Mouse (Mus musculus): ENCODE measurements around the gene Slc12a5. TPM values are rescaled to one million over a fixed set of nuclear protein-coding genes. Genes with fewer than 3 reads are reported as not detected.

Slc12a5 gene
- polyA plus RNA-seq (2012; rRNA removed), result 80.5 and 110 TPM in 2 replicates

DNA sequence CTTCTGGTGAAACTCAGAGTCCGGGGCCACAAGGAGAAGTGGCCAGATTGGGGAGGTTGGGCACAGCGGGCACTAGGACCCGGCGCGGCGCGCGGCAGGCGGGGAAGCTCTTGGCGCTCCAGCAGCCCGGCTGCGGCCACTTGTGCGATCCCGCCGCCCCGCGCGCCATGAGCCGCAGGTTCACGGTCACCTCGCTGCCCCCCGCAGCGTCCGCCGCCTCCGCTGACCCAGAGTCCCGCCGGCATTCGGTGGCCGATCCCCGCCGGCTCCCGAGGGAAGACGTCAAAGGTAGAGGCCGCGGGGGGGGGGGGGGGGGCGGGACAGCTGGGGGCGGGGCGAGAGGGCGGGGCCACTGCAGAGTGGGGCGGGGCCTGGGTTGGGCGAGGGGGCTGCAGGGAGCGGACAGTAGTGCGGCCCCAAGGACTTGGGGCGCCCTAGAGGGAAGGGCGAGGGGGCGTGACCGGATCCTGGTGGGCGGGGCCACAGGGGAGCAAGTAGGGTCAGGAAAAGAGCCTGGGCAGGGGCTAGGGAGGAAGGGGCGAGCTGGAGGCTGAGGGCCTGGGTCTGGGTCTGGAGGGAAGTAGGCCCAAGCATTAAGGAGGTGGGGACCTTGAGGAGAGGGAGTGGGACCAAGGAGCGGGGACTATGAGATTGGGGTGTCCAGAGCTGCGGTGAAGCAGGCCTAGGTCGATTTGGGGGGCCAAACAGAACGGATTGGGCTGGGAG lies at the start of gene Slc12a5:
Slc12a5 (plus strand) TSS at position 87 of the 726 bp plus-strand sequence.
- DNase-seq (ENCODE audit: low read depth), result peak; percentile 84
- TF ChIP-seq CTCF (IDR thresholded peaks at IDR 0.05; ENCODE audit: borderline replicate concordance, extremely low read depth, insufficient read depth, insufficient read length), result no peak

DNA sequence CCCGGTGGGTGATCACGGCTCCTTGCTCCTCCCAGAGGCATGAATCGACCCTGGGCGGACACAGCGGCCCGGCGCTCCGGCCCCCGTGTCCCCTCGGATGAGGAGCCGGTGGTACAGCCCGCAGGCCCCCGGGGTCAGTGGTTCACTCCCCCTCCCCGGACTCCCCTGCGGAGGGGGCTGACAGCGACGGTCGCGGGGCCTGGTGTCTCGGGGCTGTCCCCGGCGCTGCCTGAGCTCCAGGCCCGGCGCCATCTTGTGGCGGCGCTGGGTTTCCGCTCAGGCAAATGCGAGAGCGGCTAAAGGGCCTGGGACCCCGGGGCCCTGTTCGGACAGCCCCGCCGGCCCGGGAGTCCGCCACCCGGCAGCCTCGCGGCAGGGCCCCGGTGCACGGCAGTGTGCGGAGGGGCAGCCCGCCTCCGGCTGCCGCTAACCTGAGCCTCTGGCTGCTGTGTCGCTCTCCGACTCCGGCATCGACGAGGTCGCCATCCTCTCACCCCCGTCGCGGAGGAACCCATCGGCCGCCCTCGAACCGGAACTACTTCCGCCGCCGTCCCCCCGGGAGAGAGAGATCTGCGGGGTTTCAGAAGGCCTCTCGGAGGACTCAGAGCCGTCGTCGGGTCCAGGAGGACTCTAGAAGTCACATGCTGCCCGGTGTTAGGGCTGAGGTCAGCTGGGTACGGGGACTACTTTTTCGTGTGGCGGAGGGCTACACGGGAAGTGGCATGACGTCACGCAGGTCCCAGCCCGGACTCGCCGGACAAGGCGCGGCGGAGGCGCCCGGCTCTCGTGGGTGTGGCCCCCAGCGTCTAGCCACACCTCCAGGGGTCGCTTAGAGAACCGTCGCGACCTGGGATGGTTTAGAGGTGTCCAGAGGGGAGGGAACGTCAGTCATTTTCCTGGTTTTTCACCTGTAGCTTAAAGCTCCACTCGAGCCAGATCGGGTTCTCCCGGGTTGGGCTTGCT lies 49.2 kb upstream of the Slc12a5 start, which contains the start of gene Zfp335:
Zfp335 (minus strand) TSS at position 672 of the 963 bp plus-strand sequence.
- DNase-seq (ENCODE audit: low read depth), result peak; percentile 98
- TF ChIP-seq POLR2A (IDR thresholded peaks at IDR 0.05; ENCODE audit: borderline replicate concordance, extremely low read depth, insufficient read depth, insufficient read length, poor library complexity, severe bottlenecking) (peak; percentile 78), CTCF (IDR thresholded peaks at IDR 0.05; ENCODE audit: borderline replicate concordance, extremely low read depth, insufficient read depth, insufficient read length) (peak; percentile 49; the same call in 1 of the 2 replicates)

DNA sequence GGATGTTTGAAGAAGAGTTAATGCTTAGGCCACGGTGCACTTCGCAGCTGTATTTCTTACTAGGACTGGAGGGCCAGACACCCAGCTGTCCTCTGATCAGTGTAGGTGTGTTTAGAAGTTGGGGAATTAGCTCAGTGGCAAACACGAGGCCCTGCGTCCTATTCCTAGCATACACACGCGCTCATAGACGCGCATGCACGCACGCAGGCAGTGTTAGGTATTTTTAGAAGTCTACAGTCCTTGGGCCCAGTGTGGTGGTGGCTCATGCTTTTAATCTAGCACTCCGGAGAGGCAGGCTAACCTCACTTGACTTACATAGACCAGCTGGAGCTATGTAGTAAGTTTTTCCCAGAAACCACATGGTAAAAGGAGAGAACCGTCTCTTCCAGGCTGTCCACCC lies 48.5 kb upstream of the Slc12a5 start:
- no peak for DNase-seq (ENCODE audit: low read depth)
- TF ChIP-seq CTCF (IDR thresholded peaks at IDR 0.05; ENCODE audit: borderline replicate concordance, extremely low read depth, insufficient read depth, insufficient read length), result no peak
- no peak for TF ChIP-seq POLR2A (IDR thresholded peaks at IDR 0.05; ENCODE audit: borderline replicate concordance, extremely low read depth, insufficient read depth, insufficient read length, poor library complexity, severe bottlenecking)

DNA sequence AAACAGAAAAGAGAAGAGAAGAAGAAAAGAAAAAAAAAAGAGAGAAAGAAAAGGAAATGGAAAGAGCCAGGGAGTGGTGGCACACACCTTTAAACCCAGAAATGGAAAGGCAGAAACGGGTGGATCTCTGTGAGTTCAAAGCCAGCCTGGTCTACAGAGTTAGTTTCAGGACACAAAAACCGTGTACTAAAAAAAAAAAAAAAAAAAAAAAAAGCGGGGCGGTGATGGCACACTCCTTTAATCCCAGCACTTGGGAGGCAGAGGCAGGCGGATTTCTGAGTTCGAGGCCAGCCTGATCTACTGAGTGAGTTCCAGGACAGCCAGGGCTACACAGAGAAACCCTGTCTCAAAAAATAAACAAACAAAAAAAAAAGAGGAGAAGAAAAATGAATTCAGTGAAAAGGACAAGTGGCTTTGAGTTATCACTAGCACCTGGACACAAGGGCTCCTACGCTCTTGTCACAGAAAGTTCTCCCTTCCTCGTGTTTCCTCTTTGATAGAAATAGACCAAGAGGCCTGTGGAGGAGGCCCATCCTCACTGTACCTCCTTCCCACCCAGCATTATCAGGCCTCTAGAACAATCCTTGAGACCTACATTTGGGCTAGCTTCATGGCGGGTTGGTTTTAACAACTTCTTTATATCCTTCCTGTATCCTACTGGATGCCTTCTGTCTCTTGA lies 47.7 kb upstream of the Slc12a5 start:
- TF ChIP-seq POLR2A (IDR thresholded peaks at IDR 0.05; ENCODE audit: borderline replicate concordance, extremely low read depth, insufficient read depth, insufficient read length, poor library complexity, severe bottlenecking), result no peak
- no peak for TF ChIP-seq CTCF (IDR thresholded peaks at IDR 0.05; ENCODE audit: borderline replicate concordance, extremely low read depth, insufficient read depth, insufficient read length)
- no peak for DNase-seq (ENCODE audit: low read depth)

DNA sequence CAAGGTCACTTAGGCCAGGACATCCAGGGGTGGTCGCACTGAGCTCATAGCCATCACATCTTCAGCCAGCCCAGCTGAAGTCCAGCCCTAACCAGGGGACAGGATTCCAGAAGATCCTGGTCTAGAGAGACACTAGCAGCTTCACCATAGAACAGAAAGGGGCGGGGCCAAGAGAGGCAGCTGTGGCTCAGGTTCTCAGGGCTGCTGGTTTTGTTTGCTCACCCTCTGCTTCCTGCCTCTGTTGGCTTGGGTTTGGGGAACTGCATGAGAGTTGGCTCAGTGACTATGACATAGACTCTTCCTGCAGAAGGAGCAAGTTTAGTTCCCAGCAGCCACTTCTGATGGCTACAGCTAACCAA lies 47.2 kb upstream of the Slc12a5 start:
- TF ChIP-seq CTCF (IDR thresholded peaks at IDR 0.05; ENCODE audit: borderline replicate concordance, extremely low read depth, insufficient read depth, insufficient read length) (no peak), POLR2A (IDR thresholded peaks at IDR 0.05; ENCODE audit: borderline replicate concordance, extremely low read depth, insufficient read depth, insufficient read length, poor library complexity, severe bottlenecking) (no peak)
- no peak for DNase-seq (ENCODE audit: low read depth)

DNA sequence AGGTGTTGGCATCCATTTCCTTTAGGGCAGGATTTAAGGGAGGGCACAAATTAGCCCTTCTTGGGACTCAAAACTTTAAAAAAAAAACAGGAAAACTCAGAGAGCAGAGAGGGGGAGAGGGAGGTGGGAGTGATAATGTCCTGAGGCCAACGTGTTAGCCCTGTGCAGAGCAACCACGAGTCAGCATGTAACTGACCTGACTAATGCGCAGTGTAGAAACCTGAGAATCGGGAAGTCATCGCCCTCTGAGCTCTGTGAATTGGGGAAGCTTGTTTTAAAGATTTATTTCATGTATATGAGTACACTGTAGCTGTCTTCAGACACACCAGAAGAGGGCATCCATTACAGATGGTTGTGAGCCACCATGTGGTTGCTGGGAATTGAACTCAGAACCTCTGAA lies 43.8 kb upstream of the Slc12a5 start:
- DNase-seq (ENCODE audit: low read depth), result no peak
- TF ChIP-seq POLR2A (IDR thresholded peaks at IDR 0.05; ENCODE audit: borderline replicate concordance, extremely low read depth, insufficient read depth, insufficient read length, poor library complexity, severe bottlenecking), result no peak
- no peak for TF ChIP-seq CTCF (IDR thresholded peaks at IDR 0.05; ENCODE audit: borderline replicate concordance, extremely low read depth, insufficient read depth, insufficient read length)

DNA sequence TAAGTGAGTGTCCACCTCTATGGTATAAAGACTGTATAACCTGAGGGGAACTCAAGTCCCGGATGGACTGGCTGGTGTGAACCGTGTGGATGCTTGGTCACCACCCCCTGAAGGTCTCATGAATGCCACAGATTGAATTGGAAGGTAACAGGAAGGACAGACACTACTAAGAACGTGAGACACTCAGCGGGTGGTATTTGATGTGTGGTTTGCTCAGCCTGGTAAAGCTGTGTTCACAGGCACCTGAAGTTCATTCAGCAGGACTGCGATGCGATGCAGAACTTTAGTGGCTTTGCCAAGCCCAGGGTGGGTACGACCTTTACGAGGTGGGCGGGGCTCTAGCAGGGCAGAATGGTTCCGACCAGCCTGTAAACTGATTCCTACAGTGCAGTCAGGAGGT lies 43.2 kb upstream of the Slc12a5 start:
- TF ChIP-seq POLR2A (IDR thresholded peaks at IDR 0.05; ENCODE audit: borderline replicate concordance, extremely low read depth, insufficient read depth, insufficient read length, poor library complexity, severe bottlenecking) (no peak), CTCF (IDR thresholded peaks at IDR 0.05; ENCODE audit: borderline replicate concordance, extremely low read depth, insufficient read depth, insufficient read length) (no peak)
- no peak for DNase-seq (ENCODE audit: low read depth)

DNA sequence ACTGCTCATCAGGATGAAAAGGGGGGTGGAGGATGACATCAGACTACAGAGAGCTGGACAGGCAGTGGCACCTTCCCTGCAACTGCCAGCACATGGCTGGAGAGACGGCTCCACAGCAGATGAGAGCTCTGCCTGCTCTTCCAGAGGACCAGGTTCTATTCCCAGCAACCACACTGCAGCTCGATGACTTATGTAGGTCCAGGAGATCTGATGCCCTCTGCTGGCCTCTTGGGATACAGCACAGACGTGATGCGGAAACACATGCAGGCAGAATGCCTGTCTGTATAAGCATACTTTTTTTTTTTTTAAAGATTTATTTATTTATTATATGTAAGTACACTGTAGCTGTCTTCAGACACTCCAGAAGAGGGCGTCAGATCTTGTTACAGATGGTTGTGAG lies 42.3 kb upstream of the Slc12a5 start:
- TF ChIP-seq POLR2A (IDR thresholded peaks at IDR 0.05; ENCODE audit: borderline replicate concordance, extremely low read depth, insufficient read depth, insufficient read length, poor library complexity, severe bottlenecking) (no peak), CTCF (IDR thresholded peaks at IDR 0.05; ENCODE audit: borderline replicate concordance, extremely low read depth, insufficient read depth, insufficient read length) (peak; percentile 63)
- DNase-seq (ENCODE audit: low read depth), result peak; percentile 58

DNA sequence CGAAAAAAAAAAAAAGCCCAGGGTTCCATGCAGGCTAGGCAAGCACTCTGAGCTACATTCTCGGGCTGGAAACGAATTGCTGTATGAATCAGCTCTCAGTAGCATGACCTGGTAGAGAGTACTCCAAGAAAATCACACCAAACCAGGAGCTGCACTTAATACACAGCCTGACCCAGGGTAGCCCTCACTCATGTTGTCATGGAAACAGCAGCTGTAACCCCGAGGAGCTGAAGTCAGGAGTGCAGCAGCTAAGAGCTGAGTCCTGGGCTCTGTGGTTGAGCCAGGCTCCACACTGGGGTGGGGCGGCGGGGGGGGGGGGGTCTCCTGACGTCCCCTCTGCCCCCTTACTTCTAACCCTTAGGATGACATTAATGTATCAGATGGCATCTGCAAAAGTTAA lies 38.6 kb upstream of the Slc12a5 start:
- DNase-seq (ENCODE audit: low read depth), result peak; percentile 38

DNA sequence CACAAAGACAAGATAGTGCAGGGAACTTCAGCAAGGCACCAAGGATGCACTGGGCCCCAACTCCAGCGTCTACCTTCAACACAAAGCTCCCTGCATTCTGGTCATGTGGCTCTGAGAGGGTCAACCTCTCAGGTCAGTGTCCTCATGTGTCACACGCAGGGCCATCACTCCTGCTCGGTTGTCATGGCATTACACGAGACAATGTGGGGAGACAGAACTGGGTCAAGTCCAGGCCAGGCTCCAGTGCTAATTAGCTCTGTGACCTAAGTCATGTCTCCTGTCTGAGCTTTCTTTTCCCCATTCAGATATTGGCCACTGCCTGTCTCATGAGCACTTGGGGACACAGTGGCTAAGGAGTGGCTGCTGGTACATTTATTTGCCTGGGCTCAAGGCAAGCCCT lies 37.3 kb upstream of the Slc12a5 start:
- no peak for DNase-seq (ENCODE audit: low read depth)
- TF ChIP-seq CTCF (IDR thresholded peaks at IDR 0.05; ENCODE audit: borderline replicate concordance, extremely low read depth, insufficient read depth, insufficient read length) (no peak), POLR2A (IDR thresholded peaks at IDR 0.05; ENCODE audit: borderline replicate concordance, extremely low read depth, insufficient read depth, insufficient read length, poor library complexity, severe bottlenecking) (no peak)

More for the DNA sequence above, 38.6 kb upstream of the Slc12a5 start:
- TF ChIP-seq CTCF (IDR thresholded peaks at IDR 0.05; ENCODE audit: borderline replicate concordance, extremely low read depth, insufficient read depth, insufficient read length) (no peak), POLR2A (IDR thresholded peaks at IDR 0.05; ENCODE audit: borderline replicate concordance, extremely low read depth, insufficient read depth, insufficient read length, poor library complexity, severe bottlenecking) (no peak)

Measured in brain, embryonic 14.5 days (tissue).